Mouse (Mus musculus) G1E (cell line): Measurements from ENCODE around the gene Tm4sf20.

Experiments
- CTCF ChIP-seq: IDR thresholded peaks from 2 replicates; pipeline ENCODE4 v1.5.1; 2012; ENCODE audit warnings: low read depth, low read length, inconsistent platforms, mixed read lengths
- GATA1 ChIP-seq: IDR thresholded peaks from 2 replicates; pipeline ENCODE4 v1.6.1; 2012; ENCODE audit warnings: borderline replicate concordance, low read length, inconsistent platforms, mixed read lengths

- TF ChIP-seq GATA1 (no peak), CTCF (no peak)
Measured at GRCm38 (mm10) chr1:82743962-82744361, 24.3 kb downstream of the Tm4sf20 start.
